Mouse (Mus musculus): ENCODE measurements around the gene Camk2b.

GRCm38 (mm10) chr11:5960051-5960450 lies 106.1 kb downstream of the Camk2b start:
- no peak for TF ChIP-seq POLR2A (IDR thresholded peaks at IDR 0.05; ENCODE audit: control insufficient read depth, low read depth, low read length)
- no peak for TF ChIP-seq CTCF (IDR thresholded peaks at IDR 0.05; ENCODE audit: control insufficient read depth, insufficient read depth, insufficient replicate concordance, low read depth, low read length)
